Mouse (Mus musculus): ENCODE results near the gene Lrit3. TPM values are rescaled to one million over a fixed set of nuclear protein-coding genes. Genes with fewer than 3 reads are reported as not detected.

Gene Lrit3
- total and polyA plus RNA-seq, 2 experiments = not detected

GRCm38 (mm10) chr3:129835388-129835934, 31.6 kb upstream of the Lrit3 start, which contains the start of gene Cfi:
TSS of gene Cfi (plus strand) at chr3:129835884.
- peak; percentile 31 for DNase-seq (ENCODE audit: extremely low read depth, low read depth, low spot score)
- no peak for TF ChIP-seq POLR2A (IDR thresholded peaks at IDR 0.05; ENCODE audit: extremely low read depth, insufficient read depth, low read length)
- no peak for TF ChIP-seq CTCF (IDR thresholded peaks at IDR 0.05; ENCODE audit: low read depth, low read length)
- H3K4me3 ChIP-seq (ENCODE audit: insufficient read depth, low read depth, low read length) = peak within 1 kb of the TSS; percentile 85
- peaks cover 5% of the 10 kb centered on the region; the same call in 1 of the 2 replicates for H3K36me3 ChIP-seq (ENCODE audit: control insufficient read depth, insufficient read depth, low read length)
- H3K27ac ChIP-seq (replicated peaks; ENCODE audit: insufficient read depth, low read depth, low read length) = peak within 1 kb of the TSS; percentile 89
- 8% methylated on average over 6 of the region's 6 CpGs for WGBS
- peak within 1 kb of the TSS; percentile 67 for H3K9ac ChIP-seq (ENCODE audit: low read depth, low read length)
- no peaks in the 10 kb centered on the region for H3K27me3 ChIP-seq (ENCODE audit: control insufficient read depth, insufficient read depth, low read length)
- peaks cover 17% of the 10 kb centered on the region for H3K4me1 ChIP-seq (ENCODE audit: control insufficient read depth, insufficient read depth, low read length)
- H3K79me2 ChIP-seq (ENCODE audit: control insufficient read depth, insufficient read depth, low read length) = peaks cover 24% of the 10 kb centered on the region

GRCm38 (mm10) chr3:129831035-129831568, 27.3 kb upstream of the Lrit3 start, which contains the start of gene Gar1:
TSS of gene Gar1 (minus strand) at chr3:129831396.
- WGBS = under 1% methylated on average over 60 of the region's 60 CpGs
- TF ChIP-seq POLR2A (IDR thresholded peaks at IDR 0.05; ENCODE audit: extremely low read depth, insufficient read depth, low read length) (no peak), CTCF (IDR thresholded peaks at IDR 0.05; ENCODE audit: low read depth, low read length) (no peak)
- peaks cover 3% of the 10 kb centered on the region; the same call in 1 of the 2 replicates for H3K36me3 ChIP-seq (ENCODE audit: control insufficient read depth, insufficient read depth, low read length)
- peak within 1 kb of the TSS; percentile 77 for H3K9ac ChIP-seq (ENCODE audit: low read depth, low read length)
- no peaks in the 10 kb centered on the region for H3K27me3 ChIP-seq (ENCODE audit: control insufficient read depth, insufficient read depth, low read length)
- peak within 1 kb of the TSS; percentile 81 for H3K27ac ChIP-seq (replicated peaks; ENCODE audit: insufficient read depth, low read depth, low read length)
- peak within 1 kb of the TSS; percentile 81 for H3K4me3 ChIP-seq (ENCODE audit: insufficient read depth, low read depth, low read length)
- H3K4me1 ChIP-seq (ENCODE audit: control insufficient read depth, insufficient read depth, low read length) = peaks cover 15% of the 10 kb centered on the region
- H3K79me2 ChIP-seq (ENCODE audit: control insufficient read depth, insufficient read depth, low read length) = peaks cover 17% of the 10 kb centered on the region
- DNase-seq (ENCODE audit: extremely low read depth, low read depth, low spot score) = peak; percentile 88

GRCm38 (mm10) chr3:129830626-129831025, 26.8 kb upstream of the Lrit3 start:
- no peaks in the 10 kb centered on the region for H3K27me3 ChIP-seq (ENCODE audit: control insufficient read depth, insufficient read depth, low read length)
- WGBS = under 1% methylated on average over 42 of the region's 45 CpGs
- H3K4me1 ChIP-seq (ENCODE audit: control insufficient read depth, insufficient read depth, low read length) = peaks cover 14% of the 10 kb centered on the region
- H3K36me3 ChIP-seq (ENCODE audit: control insufficient read depth, insufficient read depth, low read length) = peaks cover 4% of the 10 kb centered on the region; the same call in 1 of the 2 replicates
- H3K4me3 ChIP-seq (ENCODE audit: insufficient read depth, low read depth, low read length) = peak overlapping the region; percentile 81
- no peak for TF ChIP-seq CTCF (IDR thresholded peaks at IDR 0.05; ENCODE audit: low read depth, low read length)
- TF ChIP-seq POLR2A (IDR thresholded peaks at IDR 0.05; ENCODE audit: extremely low read depth, insufficient read depth, low read length) = no peak
- H3K79me2 ChIP-seq (ENCODE audit: control insufficient read depth, insufficient read depth, low read length) = peaks cover 17% of the 10 kb centered on the region
- no peak for DNase-seq (ENCODE audit: extremely low read depth, low read depth, low spot score)
- peak overlapping the region; percentile 77 for H3K9ac ChIP-seq (ENCODE audit: low read depth, low read length)
- H3K27ac ChIP-seq (replicated peaks; ENCODE audit: insufficient read depth, low read depth, low read length) = peak overlapping the region; percentile 81

- DNase-seq (ENCODE audit: extremely low read depth, low read depth, low spot score) = no peak
- WGBS = 92% methylated on average over 5 of the region's 5 CpGs
- no peak overlapping the region for H3K9ac ChIP-seq (ENCODE audit: low read depth, low read length)
- peaks cover 11% of the 10 kb centered on the region for H3K36me3 ChIP-seq (ENCODE audit: control insufficient read depth, insufficient read depth, low read length)
- H3K27ac ChIP-seq (replicated peaks; ENCODE audit: insufficient read depth, low read depth, low read length) = no peak overlapping the region
- no peaks in the 10 kb centered on the region for H3K27me3 ChIP-seq (ENCODE audit: control insufficient read depth, insufficient read depth, low read length)
- no peak for TF ChIP-seq CTCF (IDR thresholded peaks at IDR 0.05; ENCODE audit: low read depth, low read length)
- TF ChIP-seq POLR2A (IDR thresholded peaks at IDR 0.05; ENCODE audit: extremely low read depth, insufficient read depth, low read length) = no peak
- H3K4me1 ChIP-seq (ENCODE audit: control insufficient read depth, insufficient read depth, low read length) = peaks cover 14% of the 10 kb centered on the region
- peaks cover 17% of the 10 kb centered on the region for H3K79me2 ChIP-seq (ENCODE audit: control insufficient read depth, insufficient read depth, low read length)
- no peak overlapping the region for H3K4me3 ChIP-seq (ENCODE audit: insufficient read depth, low read depth, low read length)
These were observed 23.9 kb upstream of the Lrit3 start for GRCm38 (mm10) chr3:129827691-129828090.

- H3K4me3 ChIP-seq (ENCODE audit: insufficient read depth, low read depth, low read length) = no peak overlapping the region
- no peak overlapping the region for H3K27ac ChIP-seq (replicated peaks; ENCODE audit: insufficient read depth, low read depth, low read length)
- no peak for DNase-seq (ENCODE audit: extremely low read depth, low read depth, low spot score)
- H3K36me3 ChIP-seq (ENCODE audit: control insufficient read depth, insufficient read depth, low read length) = peaks cover 11% of the 10 kb centered on the region
- H3K79me2 ChIP-seq (ENCODE audit: control insufficient read depth, insufficient read depth, low read length) = peaks cover 17% of the 10 kb centered on the region
- TF ChIP-seq CTCF (IDR thresholded peaks at IDR 0.05; ENCODE audit: low read depth, low read length) = no peak
- peaks cover 14% of the 10 kb centered on the region for H3K4me1 ChIP-seq (ENCODE audit: control insufficient read depth, insufficient read depth, low read length)
- no peaks in the 10 kb centered on the region for H3K27me3 ChIP-seq (ENCODE audit: control insufficient read depth, insufficient read depth, low read length)
- WGBS = 93% methylated on average over 10 of the region's 10 CpGs
- H3K9ac ChIP-seq (ENCODE audit: low read depth, low read length) = no peak overlapping the region
These were observed 22.9 kb upstream of the Lrit3 start for GRCm38 (mm10) chr3:129826691-129827090.

GRCm38 (mm10) chr3:129824891-129825290, 21.1 kb upstream of the Lrit3 start:
- H3K9ac ChIP-seq (ENCODE audit: low read depth, low read length) = no peak overlapping the region
- no peak overlapping the region for H3K4me3 ChIP-seq (ENCODE audit: insufficient read depth, low read depth, low read length)
- no peak overlapping the region for H3K27ac ChIP-seq (replicated peaks; ENCODE audit: insufficient read depth, low read depth, low read length)
- no peaks in the 10 kb centered on the region for H3K27me3 ChIP-seq (ENCODE audit: control insufficient read depth, insufficient read depth, low read length)
- H3K4me1 ChIP-seq (ENCODE audit: control insufficient read depth, insufficient read depth, low read length) = peaks cover 10% of the 10 kb centered on the region
- peaks cover 6% of the 10 kb centered on the region; the same call in 1 of the 2 replicates for H3K79me2 ChIP-seq (ENCODE audit: control insufficient read depth, insufficient read depth, low read length)
- H3K36me3 ChIP-seq (ENCODE audit: control insufficient read depth, insufficient read depth, low read length) = peaks cover 11% of the 10 kb centered on the region
- no peak for DNase-seq (ENCODE audit: extremely low read depth, low read depth, low spot score)
- WGBS = 95% methylated on average over 10 of the region's 10 CpGs
- no peak for TF ChIP-seq POLR2A (IDR thresholded peaks at IDR 0.05; ENCODE audit: extremely low read depth, insufficient read depth, low read length)
- no peak for TF ChIP-seq CTCF (IDR thresholded peaks at IDR 0.05; ENCODE audit: low read depth, low read length)

Data from liver, adult 2 months (tissue).